Mouse (Mus musculus) kidney, postnatal 0 days (tissue): ENCODE measurements around the gene Gstt4. TPM values are rescaled to one million over a fixed set of nuclear protein-coding genes. Genes with fewer than 3 reads are reported as not detected.

Experiments
- ATAC-seq: fragments of 200-750 bp; cut with Nextera tagmentation; replicated peaks from 2 replicates; pipeline ENCODE4 v1.8.0; 2017; ENCODE audit warnings: low read depth, moderate number of reproducible peaks, moderate TSS enrichment, moderate library complexity; ENCODE audit not compliant: low FRiP score
- DNase-seq: peaks from one replicate; pipeline ENCODE4 v3.0.0-alpha.2; 2016; ENCODE audit warnings: low spot score
- H3K27ac ChIP-seq: fragments of 300-500 bp; sonication (generic); 2 replicates; pipeline ENCODE4 v1.5.1; 2014; ENCODE audit warnings: mild to moderate bottlenecking
- H3K27me3 ChIP-seq: fragments of 300-500 bp; sonication (generic); 2 replicates; pipeline ENCODE4 v1.6.1; 2014; ENCODE audit warnings: low read length, mixed read lengths; ENCODE audit not compliant: insufficient read depth
- H3K36me3 ChIP-seq: fragments of 300-500 bp; sonication (generic); 2 replicates; pipeline ENCODE4 v1.6.1; 2014; ENCODE audit warnings: low read length, mixed read lengths; ENCODE audit not compliant: insufficient read depth
- H3K4me1 ChIP-seq: fragments of 300-500 bp; sonication (generic); replicated peaks from 2 replicates; pipeline ENCODE4 v1.6.1; 2014; ENCODE audit warnings: antibody characterized with exemption, low read length, mixed read lengths; ENCODE audit not compliant: insufficient read depth
- H3K4me2 ChIP-seq: fragments of 300-500 bp; sonication (generic); 2 replicates; pipeline ENCODE4 v1.6.1; 2014; ENCODE audit warnings: mild to moderate bottlenecking, low read length, moderate library complexity, mixed read lengths
- H3K4me3 ChIP-seq: fragments of 300-500 bp; sonication (generic); replicated peaks from 2 replicates; pipeline ENCODE4 v1.5.1; 2014; ENCODE audit warnings: low read depth, low read length
- H3K9ac ChIP-seq: fragments of 300-500 bp; sonication (generic); 2 replicates; pipeline ENCODE4 v1.6.1; 2014; ENCODE audit warnings: low read depth, low read length
- H3K9me3 ChIP-seq: fragments of 300-500 bp; sonication (generic); replicated peaks from 2 replicates; pipeline ENCODE4 v1.6.1; 2016; ENCODE audit warnings: low read length, inconsistent platforms, mixed read lengths
- CTCF ChIP-seq: IDR thresholded peaks from 2 replicates; pipeline ENCODE4 v1.5.1; 2016; ENCODE audit warnings: antibody characterized with exemption, low read depth, mild to moderate bottlenecking, moderate library complexity
- WGBS: fragments of 180-500 bp; shearing (Covaris S2); extraction: QIAGEN DNeasy Blood & Tissue Kit; methylation state at CpG from one replicate; pipeline ENCODE4 v1.1.7; 2014; 5-methylcytosine and 5-hydroxymethylcytosine counted together
- polyA plus RNA-seq: library from polyadenylated mRNA; unstranded; fragments of >200 nt; fragmentation: Nextera tagmentation; extraction: Ambion mirVana; gene quantifications from 2 replicates; pipeline ENCODE4 v1.2.1, GENCODE M21; 2015

The Gstt4 gene
- polyA plus RNA-seq, 1 experiment from 2014 or later: not detected

- Histone ChIP-seq H3K4me1 (no peaks in the 10 kb centered on the region; the same call in 1 of the 2 replicates), H3K4me2 (no peak overlapping the region), H3K4me3 (no peak overlapping the region), H3K9me3 (no peaks in the 10 kb centered on the region), H3K9ac (no peak overlapping the region), H3K27me3 (no peaks in the 10 kb centered on the region), H3K36me3 (no peaks in the 10 kb centered on the region), H3K27ac (no peak overlapping the region)
- no peak for ATAC-seq
- 63% methylated on average over 1 of the region's 1 CpGs for WGBS
- TF ChIP-seq CTCF: no peak
- no peak for DNase-seq
Measured at GRCm38 (mm10) chr10:75785442-75785841, 36.9 kb downstream of the Gstt4 start.

GRCm38 (mm10) chr10:75780769-75781578 is 41.4 kb downstream of the Gstt4 start, which contains the start of the genes Gm20441 and Gstt3:
Gene Gm20441 (minus strand): TSS chr10:75780954.
Gene Gstt3 (minus strand): TSS chr10:75781414.
- peak; percentile 72 for DNase-seq
- peak within 1 kb of the TSS; percentile 80 for H3K4me2 ChIP-seq
- H3K27me3 ChIP-seq: no peaks in the 10 kb centered on the region
- ATAC-seq: peak; percentile 76
- H3K4me1 ChIP-seq: no peaks in the 10 kb centered on the region; the same call in 1 of the 2 replicates
- H3K36me3 ChIP-seq: no peaks in the 10 kb centered on the region
- 1% methylated on average over 28 of the region's 28 CpGs for WGBS
- peak within 1 kb of the TSS; percentile 62 for H3K9ac ChIP-seq
- no peak for TF ChIP-seq CTCF
- H3K4me3 ChIP-seq: peak within 1 kb of the TSS; percentile 43
- H3K27ac ChIP-seq: peak within 1 kb of the TSS; percentile 78
- no peaks in the 10 kb centered on the region for H3K9me3 ChIP-seq

DNA sequence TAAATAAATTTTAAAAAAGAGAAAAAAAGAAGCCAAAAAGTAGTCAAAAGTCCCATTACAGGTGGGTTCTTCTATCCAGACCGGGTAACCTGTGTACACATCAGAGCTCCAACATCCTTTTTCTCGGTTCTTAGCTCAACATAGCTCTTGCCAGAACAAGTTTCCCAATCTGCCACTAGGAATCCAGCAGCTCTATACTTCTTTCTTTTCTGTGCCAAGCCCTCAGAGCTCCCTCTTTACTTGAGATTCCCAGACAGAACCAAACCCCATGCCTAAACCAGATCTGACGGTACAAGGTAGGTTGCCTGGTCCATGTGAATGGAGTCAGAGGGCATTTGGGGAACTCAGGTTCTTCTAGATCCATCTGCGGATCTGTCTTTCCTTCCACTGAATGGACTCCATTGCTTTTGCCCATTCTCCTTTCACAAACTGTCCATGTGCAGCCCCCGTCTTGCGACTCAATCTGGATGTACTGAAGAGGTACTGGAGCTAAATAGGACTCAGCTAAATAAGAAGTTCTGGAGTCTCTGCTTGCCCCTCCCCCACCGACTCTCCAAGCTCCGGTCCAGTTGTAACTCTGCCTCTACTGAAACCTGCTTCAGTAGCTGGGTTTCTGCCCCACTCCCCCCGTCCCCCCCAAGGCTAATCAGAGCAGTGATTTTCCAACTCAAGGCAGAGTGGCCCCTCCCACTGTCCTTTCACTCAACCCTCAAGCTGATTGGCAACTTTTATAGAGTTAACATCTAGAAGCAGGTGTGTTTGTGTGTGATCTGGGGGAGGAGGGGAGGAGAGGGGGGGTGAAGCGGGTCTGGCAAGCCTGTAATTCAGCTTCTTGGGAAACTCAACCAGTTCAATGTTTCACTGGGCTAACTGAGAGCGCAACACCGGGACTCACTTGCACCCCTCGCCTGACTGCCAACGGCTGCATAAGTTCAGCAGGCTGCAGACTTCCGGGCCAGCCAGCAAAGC is 42.9 kb downstream of the Gstt4 start:
- peak; percentile 67 for ATAC-seq
- H3K4me3 ChIP-seq: peak overlapping the region; percentile 43; the same call in 1 of the 2 replicates
- H3K27ac ChIP-seq: peak overlapping the region; percentile 78; the same call in 1 of the 2 replicates
- H3K9ac ChIP-seq: no peak overlapping the region; the same call in 1 of the 2 replicates
- H3K9me3 ChIP-seq: no peaks in the 10 kb centered on the region
- no peaks in the 10 kb centered on the region for H3K36me3 ChIP-seq
- WGBS: 30% methylated on average over 15 of the region's 15 CpGs
- DNase-seq: peak; percentile 46
- no peaks in the 10 kb centered on the region for H3K27me3 ChIP-seq
- peak overlapping the region; percentile 80 for H3K4me2 ChIP-seq
- no peaks in the 10 kb centered on the region; the same call in 1 of the 2 replicates for H3K4me1 ChIP-seq
- no peak for TF ChIP-seq CTCF

DNA sequence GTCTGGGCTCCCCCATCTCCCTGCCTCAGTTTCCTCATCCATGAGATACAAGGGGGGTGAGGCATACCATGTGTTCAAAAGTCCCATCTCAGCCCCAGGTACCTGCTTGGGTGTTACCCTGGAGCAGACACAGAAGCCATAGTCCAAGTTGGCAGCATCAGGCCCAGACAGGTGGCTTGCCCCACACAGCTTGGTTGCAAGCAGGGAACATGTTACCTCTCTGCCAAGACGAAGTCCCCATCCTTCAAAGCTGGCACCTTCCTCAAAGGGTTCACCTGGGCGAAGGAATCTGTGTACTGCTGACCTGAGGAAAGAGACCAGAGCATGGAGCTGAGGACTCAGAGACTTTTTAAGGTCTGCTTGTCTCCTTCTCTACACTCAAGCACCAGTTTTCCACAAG is 44.5 kb downstream of the Gstt4 start:
- 88% methylated on average over 2 of the region's 2 CpGs for WGBS
- no peaks in the 10 kb centered on the region for H3K9me3 ChIP-seq
- no peaks in the 10 kb centered on the region; the same call in 1 of the 2 replicates for H3K4me1 ChIP-seq
- no peak overlapping the region for H3K4me3 ChIP-seq
- no peaks in the 10 kb centered on the region for H3K36me3 ChIP-seq
- DNase-seq (no peak), ATAC-seq (no peak)
- no peak for TF ChIP-seq CTCF
- H3K9ac ChIP-seq: no peak overlapping the region
- H3K4me2 ChIP-seq: no peak overlapping the region
- H3K27ac ChIP-seq: no peak overlapping the region
- no peaks in the 10 kb centered on the region for H3K27me3 ChIP-seq

- Histone ChIP-seq H3K27ac (no peak overlapping the region), H3K4me3 (no peak overlapping the region), H3K27me3 (no peaks in the 10 kb centered on the region), H3K9ac (no peak overlapping the region), H3K9me3 (no peaks in the 10 kb centered on the region), H3K4me1 (no peaks in the 10 kb centered on the region; the same call in 1 of the 2 replicates), H3K36me3 (no peaks in the 10 kb centered on the region), H3K4me2 (no peak overlapping the region)
- DNase-seq: no peak
- 89% methylated on average over 6 of the region's 6 CpGs for WGBS
- no peak for TF ChIP-seq CTCF
- no peak for ATAC-seq
Measured at GRCm38 (mm10) chr10:75776562-75776961, 45.8 kb downstream of the Gstt4 start.

GRCm38 (mm10) chr10:75774587-75774986 is 47.8 kb downstream of the Gstt4 start:
- TF ChIP-seq CTCF: no peak
- Histone ChIP-seq H3K9me3 (no peaks in the 10 kb centered on the region), H3K27ac (no peak overlapping the region), H3K4me3 (no peak overlapping the region), H3K27me3 (no peaks in the 10 kb centered on the region), H3K4me2 (no peak overlapping the region), H3K4me1 (no peaks in the 10 kb centered on the region), H3K36me3 (no peaks in the 10 kb centered on the region), H3K9ac (no peak overlapping the region)
- DNase-seq (no peak), ATAC-seq (no peak)
- WGBS: 87% methylated on average over 9 of the region's 9 CpGs
